Mouse (Mus musculus) kidney, adult 2 months (tissue): Measurements from ENCODE around the gene Ank.

Experiments used
- CTCF ChIP-seq: fragments of 200-500 bp; conservative IDR thresholded peaks from 2 replicates; pipeline ENCODE4 v1.5.1; 2011; ENCODE audit warnings: low read depth, mild to moderate bottlenecking, control low read depth, low read length, moderate library complexity, mixed read lengths; ENCODE audit not compliant: insufficient read depth, insufficient read length
- POLR2A ChIP-seq: fragments of 200-500 bp; IDR thresholded peaks from one replicate; pipeline ENCODE4 v1.6.1; 2011; ENCODE audit warnings: low read depth, low read length, control low read depth

GRCm38 (mm10) chr15:27533036-27533435 is 66.6 kb downstream of the Ank start:
- TF ChIP-seq CTCF: no peak
- no peak for TF ChIP-seq POLR2A
